Mouse (Mus musculus) heart, adult 2 months (tissue): ENCODE data around the gene Pecam1.

Source experiments
- CTCF ChIP-seq: fragments of 200-600 bp; IDR thresholded peaks from 2 replicates; pipeline ENCODE4 v1.8.1; 2022; ENCODE audit warnings: antibody characterized with exemption, mild to moderate bottlenecking, moderate library complexity
- POLR2A ChIP-seq: fragments of 200-500 bp; IDR thresholded peaks from 2 replicates; pipeline ENCODE4 v1.6.1; 2011; ENCODE audit warnings: mild to moderate bottlenecking, low read depth, low read length, control low read depth; ENCODE audit not compliant: insufficient read depth

GRCm38 (mm10) chr11:106668336-106668735 is 82.1 kb downstream of the Pecam1 start:
- TF ChIP-seq POLR2A (no peak), CTCF (no peak)
